Mouse (Mus musculus): Measurements from ENCODE around the gene Ddx41. TPM values are rescaled to one million over a fixed set of nuclear protein-coding genes. Genes with fewer than 3 reads are reported as not detected.
"Not testable (repeated sequence)": the region's sequence is repeated elsewhere in the genome, so short reads cannot be mapped to it uniquely, and the experiment has no call there.

Gene Ddx41
- 54.4 and 69.5 TPM in 2 replicates for total RNA-seq (2014; fragmentation: Nextera tagmentation)
- total RNA-seq (2017) = 73.7 and 81.8 TPM in 2 replicates

DNA sequence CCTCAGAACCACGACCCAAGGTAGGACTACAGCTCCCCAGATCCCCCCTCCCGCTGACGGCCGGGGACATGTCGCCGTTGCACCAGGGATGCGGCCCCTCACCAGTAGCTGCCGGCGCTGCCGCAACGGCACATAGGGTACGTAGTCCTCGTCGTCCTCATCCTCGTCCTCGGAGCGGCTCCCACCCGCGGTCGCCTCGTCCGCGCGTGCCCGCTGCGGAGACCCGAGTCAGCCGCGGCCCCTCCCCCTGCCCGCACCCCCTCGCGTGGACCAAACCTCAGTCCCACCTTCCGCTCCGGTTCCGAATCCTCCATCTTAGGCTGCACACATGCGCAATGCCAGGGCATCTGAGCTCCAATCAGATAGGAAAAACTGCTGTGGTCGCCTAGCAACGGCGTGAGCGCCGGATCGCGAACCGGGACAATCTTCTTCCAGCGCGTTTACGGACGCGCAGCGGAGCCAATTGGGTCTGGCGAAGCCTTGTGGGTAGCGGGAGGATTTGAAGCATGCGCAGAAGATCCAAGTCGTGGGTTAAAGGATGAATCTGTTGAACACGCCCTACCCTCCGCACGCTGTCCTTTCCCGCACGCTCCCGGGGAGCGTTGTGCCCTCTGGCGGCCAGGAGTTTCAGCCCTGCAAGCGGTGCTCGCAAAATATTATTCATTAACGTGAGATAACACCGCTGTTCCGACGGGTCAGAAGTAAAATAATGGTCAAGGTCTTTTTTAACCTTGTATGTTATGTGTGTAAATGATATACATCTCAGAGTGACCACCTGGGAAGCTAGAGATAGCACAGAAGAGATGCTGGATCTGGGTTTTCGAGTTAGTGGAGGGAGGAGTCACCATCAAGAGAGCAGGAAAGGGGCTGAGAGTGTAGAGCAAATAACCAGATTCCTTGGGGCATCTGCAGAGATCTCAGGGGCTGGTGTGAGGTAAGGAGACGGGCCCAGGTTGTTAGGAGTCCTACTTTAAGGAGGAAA lies at the start of gene Ddx41:
Gene Ddx41, minus strand, starts transcription at position 465 of the 982 bp plus-strand sequence.
- peak; percentile 92 for ATAC-seq (replicated peaks; ENCODE audit: poor library complexity, severe bottlenecking)

- no peak for ATAC-seq (replicated peaks; ENCODE audit: poor library complexity, severe bottlenecking)
Measured at GRCm38 (mm10) chr13:55578086-55578485, 41.6 kb upstream of the Ddx41 start.

- ATAC-seq (replicated peaks; ENCODE audit: poor library complexity, severe bottlenecking) = not testable (repeated sequence)
Measured at GRCm38 (mm10) chr13:55576872-55577271, 40.4 kb upstream of the Ddx41 start.

DNA sequence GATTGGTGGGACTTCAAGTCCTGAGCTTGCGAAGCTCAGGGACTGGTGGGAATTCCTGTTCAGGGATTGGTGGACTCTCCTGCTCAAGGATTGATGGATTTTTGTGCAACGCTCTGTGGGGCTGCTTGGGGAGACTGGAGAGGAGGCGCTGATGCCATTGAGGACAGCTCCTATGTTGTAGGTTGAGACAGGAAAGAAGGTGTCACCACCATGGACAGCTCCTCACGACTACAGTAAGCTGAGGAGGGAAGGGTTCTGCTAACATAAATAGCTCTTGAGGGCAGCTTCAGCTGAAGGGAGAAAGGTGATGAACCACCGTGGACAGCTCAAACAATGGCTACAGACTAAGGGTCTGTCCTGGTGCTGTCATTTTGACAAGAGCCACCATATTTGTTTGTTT lies 39.5 kb upstream of the Ddx41 start:
- ATAC-seq (replicated peaks; ENCODE audit: poor library complexity, severe bottlenecking) = no peak

- ATAC-seq (replicated peaks; ENCODE audit: poor library complexity, severe bottlenecking) = no peak
Measured at GRCm38 (mm10) chr13:55574321-55574720, 37.9 kb upstream of the Ddx41 start.

- no peak for ATAC-seq (replicated peaks; ENCODE audit: poor library complexity, severe bottlenecking)
Measured at GRCm38 (mm10) chr13:55573432-55573831, 37.0 kb upstream of the Ddx41 start, which contains the start of gene Tmed9. Tmed9 (plus strand) TSS chr13:55573732.

GRCm38 (mm10) chr13:55571977-55572376 lies 35.5 kb upstream of the Ddx41 start:
- ATAC-seq (replicated peaks; ENCODE audit: poor library complexity, severe bottlenecking) = no peak

GRCm38 (mm10) chr13:55571027-55571751 lies 34.7 kb upstream of the Ddx41 start, which contains the start of gene Fam193b:
Fam193b (minus strand) TSS chr13:55571120.
- peak; percentile 98 for ATAC-seq (replicated peaks; ENCODE audit: poor library complexity, severe bottlenecking)

GRCm38 (mm10) chr13:55570286-55570973 lies 34.0 kb upstream of the Ddx41 start:
- peak; percentile 23 for ATAC-seq (replicated peaks; ENCODE audit: poor library complexity, severe bottlenecking)

- ATAC-seq (replicated peaks; ENCODE audit: poor library complexity, severe bottlenecking) = no peak
Measured at GRCm38 (mm10) chr13:55569726-55570285, 33.3 kb upstream of the Ddx41 start.

GRCm38 (mm10) chr13:55568524-55568923 lies 32.1 kb upstream of the Ddx41 start:
- ATAC-seq (replicated peaks; ENCODE audit: poor library complexity, severe bottlenecking) = not testable (repeated sequence)

DNA sequence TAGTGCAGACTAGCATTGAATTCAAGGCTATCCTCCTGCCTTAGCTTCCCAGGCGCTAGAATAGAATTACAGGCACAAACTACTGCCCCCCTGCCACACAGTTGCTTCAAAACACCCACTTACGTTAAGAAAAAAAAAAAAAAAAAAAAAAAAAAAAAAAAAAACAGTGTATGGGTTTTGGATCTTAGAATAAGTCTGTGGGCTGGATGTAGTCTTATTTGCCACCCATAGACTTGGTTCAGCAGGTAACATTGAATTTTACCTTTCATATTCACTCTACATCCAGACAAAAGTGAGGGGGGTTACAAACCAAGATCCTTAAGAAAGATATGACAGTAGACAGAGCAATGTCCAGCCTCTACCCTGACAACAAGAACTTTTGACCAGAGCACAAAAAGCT lies 31.5 kb upstream of the Ddx41 start:
- ATAC-seq (replicated peaks; ENCODE audit: poor library complexity, severe bottlenecking) = no peak

DNA sequence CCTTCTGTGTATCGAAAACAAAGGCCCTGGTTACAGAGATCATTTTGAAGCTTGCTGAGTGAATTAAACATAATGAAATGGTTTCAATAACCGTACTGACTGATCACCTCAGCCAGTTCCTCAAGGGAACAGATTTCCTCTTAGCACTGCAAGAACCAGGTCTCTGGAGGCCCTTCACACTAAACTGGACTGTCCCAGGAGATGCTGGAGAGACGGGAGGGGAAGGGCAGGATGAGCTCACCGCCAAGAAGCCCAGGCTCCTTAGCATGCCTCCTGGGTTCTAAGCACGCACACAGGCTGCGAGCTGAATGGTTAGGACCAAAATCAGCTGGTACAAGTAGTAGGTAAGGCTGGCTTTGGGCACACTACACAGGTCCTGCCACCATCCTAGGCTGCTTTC lies 30.5 kb upstream of the Ddx41 start:
- no peak for ATAC-seq (replicated peaks; ENCODE audit: poor library complexity, severe bottlenecking)

DNA sequence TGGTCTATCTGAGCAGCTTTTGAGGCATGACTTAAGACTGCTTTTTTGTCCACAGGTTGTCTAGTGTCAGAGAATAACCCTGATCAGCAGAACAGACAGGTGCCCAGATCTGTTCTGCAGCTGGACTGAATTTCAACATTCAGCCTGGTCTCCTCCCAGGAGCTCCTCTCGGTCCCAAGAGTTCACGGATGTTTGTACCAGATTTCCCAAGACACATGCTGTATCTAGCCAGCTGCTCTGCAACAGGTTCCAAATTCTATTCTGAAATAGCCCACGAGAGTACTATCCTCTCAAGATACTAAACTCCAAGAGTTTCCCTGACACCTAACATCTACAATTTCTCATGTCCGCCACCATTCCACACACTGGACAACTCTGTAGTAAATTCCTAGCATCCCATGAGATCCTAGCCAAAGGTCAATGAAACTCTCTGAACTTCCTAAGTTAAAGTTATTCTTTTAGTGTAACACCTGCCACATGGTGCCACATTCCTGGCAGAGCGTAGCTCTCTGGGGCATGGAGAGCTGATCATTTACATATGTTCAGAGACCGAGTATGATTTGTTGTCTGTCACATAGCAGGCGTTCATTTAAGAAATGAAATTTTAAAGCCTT lies 26.9 kb upstream of the Ddx41 start:
- ATAC-seq (replicated peaks; ENCODE audit: poor library complexity, severe bottlenecking) = no peak

DNA sequence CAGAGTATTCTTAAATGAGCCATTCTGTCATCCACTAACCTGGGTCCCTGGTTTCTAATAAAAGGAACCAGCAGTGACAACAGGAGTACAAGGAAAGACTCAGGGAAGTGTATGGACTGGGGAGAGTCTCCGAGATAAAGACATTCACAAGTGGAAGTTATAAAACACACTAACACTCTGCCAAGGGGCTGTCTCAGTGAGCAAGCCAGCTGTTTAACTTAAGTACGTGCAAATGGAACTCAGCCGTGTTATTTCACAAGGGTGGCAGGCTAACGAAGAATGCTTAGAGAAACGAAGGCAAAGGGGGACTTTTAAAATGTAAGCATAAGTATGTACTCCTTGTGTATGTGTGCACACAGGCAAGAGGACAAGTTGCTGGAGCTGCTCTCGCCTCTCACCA lies 21.0 kb upstream of the Ddx41 start:
- ATAC-seq (replicated peaks; ENCODE audit: poor library complexity, severe bottlenecking) = no peak

DNA sequence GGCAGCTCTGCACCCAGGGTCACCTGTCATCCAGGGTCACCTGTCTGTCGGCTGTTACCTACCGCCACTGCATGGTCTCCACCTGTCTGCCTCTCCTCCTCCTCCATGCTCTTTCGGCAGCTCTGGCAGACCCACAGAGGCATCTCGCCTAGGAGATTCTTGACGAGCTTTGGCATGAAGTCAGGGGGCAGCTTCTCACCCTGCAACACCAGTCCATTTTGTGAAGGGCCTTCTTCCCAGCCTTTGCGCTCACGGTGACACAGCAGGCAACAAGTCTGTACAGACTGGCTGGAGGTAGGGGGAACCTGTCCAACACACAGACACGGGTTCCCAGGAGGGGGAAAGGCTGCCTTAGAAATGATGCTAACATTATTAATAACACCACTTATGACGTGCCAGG lies 19.5 kb upstream of the Ddx41 start:
- no peak for ATAC-seq (replicated peaks; ENCODE audit: poor library complexity, severe bottlenecking)

DNA sequence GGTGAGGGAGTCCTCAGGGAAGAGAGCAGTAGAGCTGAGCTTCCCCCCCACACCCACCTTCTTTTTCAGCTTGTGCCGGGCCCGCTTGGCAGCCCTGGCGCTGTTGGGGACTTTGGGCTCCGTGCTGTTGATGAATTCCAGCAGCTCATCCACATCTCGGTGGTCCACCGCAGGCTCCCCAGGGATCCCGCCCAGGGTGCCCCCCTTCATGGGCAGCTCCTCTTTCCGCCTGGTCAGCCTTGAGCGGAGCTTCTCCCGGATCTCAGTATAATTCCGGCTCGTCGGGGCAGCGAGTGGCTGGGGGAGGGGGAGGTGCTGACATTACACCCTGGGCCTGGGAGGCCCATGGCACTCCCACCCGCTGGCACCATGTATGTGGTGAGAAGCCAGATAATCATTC lies 12.6 kb upstream of the Ddx41 start:
- no peak for ATAC-seq (replicated peaks; ENCODE audit: poor library complexity, severe bottlenecking)

- ATAC-seq (replicated peaks; ENCODE audit: poor library complexity, severe bottlenecking) = no peak
Measured at GRCm38 (mm10) chr13:55548426-55548825, 12.0 kb upstream of the Ddx41 start.

DNA sequence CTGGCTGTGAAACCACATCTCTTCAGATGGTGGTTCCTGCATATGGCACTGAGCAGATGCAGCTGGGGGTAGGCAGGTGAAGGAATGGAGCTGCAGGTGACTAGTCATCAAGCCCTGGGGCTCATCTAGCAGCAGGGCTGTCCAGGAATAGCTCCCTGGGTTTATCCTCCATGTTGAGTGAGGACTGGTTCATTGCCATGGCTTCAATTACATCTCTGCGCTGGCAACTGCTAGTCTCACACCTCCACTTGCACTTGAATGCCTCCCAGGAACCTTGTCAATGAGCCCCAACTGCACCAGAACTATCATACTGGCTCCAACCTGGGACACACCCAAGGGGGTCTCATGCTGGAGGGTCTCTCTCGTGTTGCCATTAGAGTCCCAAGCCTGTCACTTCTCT lies 11.5 kb upstream of the Ddx41 start:
- no peak for ATAC-seq (replicated peaks; ENCODE audit: poor library complexity, severe bottlenecking)

GRCm38 (mm10) chr13:55544792-55545191 lies 8.3 kb upstream of the Ddx41 start:
- no peak for ATAC-seq (replicated peaks; ENCODE audit: poor library complexity, severe bottlenecking)
